ENCODE assay signal across 30 mouse cellular contexts in genomic region chr11:82891936-82892335, GRCm38 (mm10). TPM values are rescaled to one million over a fixed set of nuclear protein-coding genes. Genes with fewer than 3 reads are reported as not detected.
DNase-seq lines count a peak whose midpoint lies in the region; ATAC-seq lines count a peak whose summit lies in the region.
"Had no signal": no experiment of that assay in that cellular context is flagged by ENCODE, and none has a peak within 500 bp of the region (broad histone marks: within the 10 kb centered on the region; RNA-seq: fewer than 3 reads in every experiment).

TSS of gene Fndc8 (plus strand) at chr11:82892124.

- no peak for ATAC-seq in heart, embryonic 13.5 days (ENCODE audit: extremely low read depth, insufficient number of reproducible peaks, low FRiP score, low TSS enrichment)
- ATAC-seq in neural tube, embryonic 13.5 days (ENCODE audit: low read depth), result no peak
- ATAC-seq: forebrain, postnatal 0 days; hindbrain, postnatal 0 days; intestine, embryonic 16.5 days; midbrain, embryonic 16.5 days had no signal

- WGBS in heart, embryonic 13.5 days, result 47% methylated on average over 7 of the region's 7 CpGs
- WGBS in neural tube, embryonic 13.5 days, result 64% methylated on average over 7 of the region's 7 CpGs

- H3K4me3 ChIP-seq in heart, embryonic 13.5 days, result no peak within 1 kb of the TSS
- no peak within 1 kb of the TSS for H3K4me3 ChIP-seq in neural tube, embryonic 13.5 days

- H3K27ac ChIP-seq in heart, embryonic 13.5 days (replicated peaks), result no peak within 1 kb of the TSS
- no peak within 1 kb of the TSS for H3K27ac ChIP-seq in neural tube, embryonic 13.5 days (replicated peaks)
- H3K27ac ChIP-seq: heart, adult 2 months; heart, embryonic 15.5 days; hindbrain, postnatal 0 days; limb, embryonic 13.5 days; liver, embryonic 13.5 days had no signal

- H3K9ac ChIP-seq in heart, embryonic 13.5 days, result peak within 1 kb of the TSS; percentile 33; the same call in 1 of the 2 replicates
- peak within 1 kb of the TSS; percentile 41; the same call in 1 of the 2 replicates for H3K9ac ChIP-seq in neural tube, embryonic 13.5 days
- H3K9ac ChIP-seq: heart, embryonic 15.5 days; limb, embryonic 13.5 days had no signal

- no peaks in the 10 kb centered on the region for H3K9me3 ChIP-seq in heart, embryonic 13.5 days
- no peaks in the 10 kb centered on the region for H3K9me3 ChIP-seq in neural tube, embryonic 13.5 days
- H3K9me3 ChIP-seq: forebrain, embryonic 10.5 days; heart, embryonic 15.5 days; limb, embryonic 13.5 days; liver, embryonic 13.5 days had no signal

- DNase-seq in heart, adult 9 months (ENCODE audit: low spot score in 2 of 2), result no peak
- DNase-seq in neural tube, embryonic 10.5 days (ENCODE audit: extremely low spot score, low spot score), result no peak
- peak; percentile 78 for DNase-seq in thymus, postnatal 0 days (ENCODE audit: low spot score)
- no peak for DNase-seq in layer of hippocampus, adult 8-10 months (ENCODE audit: low spot score in 2 of 2)
- no peak for DNase-seq in adrenal gland, adult 8-10 months
- DNase-seq: adrenal gland, postnatal 25 days; cerebellum, adult 9-10 months; forebrain, postnatal 0 days; gastrocnemius, postnatal 25 days; heart, adult 2 months; heart, postnatal 36 days; kidney, postnatal 4 days; layer of hippocampus, adult 9-11 months; liver, embryonic 13.5 days; lung, adult 2 months; lung, postnatal 14 days had no signal

- H3K27me3 ChIP-seq in heart, embryonic 13.5 days (replicated peaks), result peaks cover 19% of the 10 kb centered on the region
- peaks cover 15% of the 10 kb centered on the region; the same call in 1 of the 2 replicates for H3K27me3 ChIP-seq in neural tube, embryonic 13.5 days

- H3K4me1 ChIP-seq in heart, embryonic 13.5 days, result peaks cover 16% of the 10 kb centered on the region
- H3K4me1 ChIP-seq in neural tube, embryonic 13.5 days (replicated peaks), result peaks cover 26% of the 10 kb centered on the region

- no peaks in the 10 kb centered on the region for H3K36me3 ChIP-seq in heart, embryonic 13.5 days
- H3K36me3 ChIP-seq in neural tube, embryonic 13.5 days, result no peaks in the 10 kb centered on the region
- H3K36me3 ChIP-seq: heart, embryonic 15.5 days; limb, embryonic 13.5 days; liver, embryonic 13.5 days had no signal

- H3K4me2 ChIP-seq in heart, embryonic 13.5 days, result no peak within 1 kb of the TSS
- H3K4me2 ChIP-seq in neural tube, embryonic 13.5 days, result no peak within 1 kb of the TSS

RNA-seq across cellular contexts. Expression of gene Fndc8, which starts in this region (rescaled TPM):
- 0.07 and 0.22 TPM in 2 replicates for polyA plus RNA-seq in heart, embryonic 13.5 days (2015; fragmentation: Nextera tagmentation; extraction: Ambion mirVana)
- polyA plus RNA-seq in neural tube, embryonic 13.5 days (2015; fragmentation: Nextera tagmentation; extraction: Ambion mirVana), result 0.63 and 0.94 TPM in 2 replicates
- polyA plus RNA-seq in thymus, postnatal 0 days (2015; fragmentation: Nextera tagmentation; extraction: Ambion mirVana), result 0.26 and 0.39 TPM in 2 replicates
- not detected for total RNA-seq in layer of hippocampus, adult 8-10 months (2022)
- total RNA-seq in adrenal gland, adult 8-10 months (2022), result under 1 TPM in 3 of 4 experiments, not detected in 1; 0.14 to 0.43 (median 0.35) TPM
- total RNA-seq: common myeloid progenitor, adult 5-6 weeks; forebrain, postnatal 0 days; gastrocnemius, postnatal 25 days; heart, adult 2 months; heart, postnatal 36 days; hindbrain, postnatal 0 days; left cerebral cortex, adult 18-20 months; left cerebral cortex, postnatal 25 days; megakaryocyte, adult 5-6 weeks; neutrophil, adult 5-6 weeks had no signal
- polyA plus RNA-seq: brain, embryonic 14.5 days had no signal

Comparison
In these comparisons a context has a peak if more than half of its experiments do, and no peak if none do; other contexts are left out.
1. Peak in DNase-seq in thymus, postnatal 0 days; RNA of the gene not detected or under 1 TPM.